Mouse (Mus musculus) limb, embryonic 12.5 days (tissue): ENCODE data around the gene Fzr1. TPM values are rescaled to one million over a fixed set of nuclear protein-coding genes. Genes with fewer than 3 reads are reported as not detected.

ENCODE experiments used
- ATAC-seq: fragments of 200-750 bp; cut with Nextera tagmentation; 2 replicates; pipeline ENCODE4 v1.8.0; 2017; ENCODE audit warnings: low read depth, moderate TSS enrichment; ENCODE audit not compliant: insufficient number of reproducible peaks, insufficient read depth, low FRiP score, low TSS enrichment
- H3K27ac ChIP-seq: fragments of 300-500 bp; sonication (generic); 2 replicates; pipeline ENCODE4 v1.5.1; 2016; ENCODE audit warnings: mild to moderate bottlenecking, moderate library complexity
- H3K27me3 ChIP-seq: fragments of 300-500 bp; sonication (generic); 2 replicates; pipeline ENCODE4 v1.6.1; 2016; ENCODE audit warnings: mild to moderate bottlenecking, moderate library complexity
- H3K36me3 ChIP-seq: fragments of 300-500 bp; sonication (generic); 2 replicates; pipeline ENCODE4 v1.6.1; 2016; ENCODE audit warnings: mild to moderate bottlenecking, moderate library complexity
- H3K4me1 ChIP-seq: fragments of 300-500 bp; sonication (generic); replicated peaks from 2 replicates; pipeline ENCODE4 v1.6.1; 2016
- H3K4me2 ChIP-seq: fragments of 300-500 bp; sonication (generic); 2 replicates; pipeline ENCODE4 v1.6.1; 2016; ENCODE audit warnings: mild to moderate bottlenecking, moderate library complexity
- H3K4me3 ChIP-seq: fragments of 300-500 bp; sonication (generic); replicated peaks from 2 replicates; pipeline ENCODE4 v1.5.1; 2016; ENCODE audit warnings: mild to moderate bottlenecking
- H3K9ac ChIP-seq: fragments of 300-500 bp; sonication (generic); replicated peaks from 2 replicates; pipeline ENCODE4 v1.6.1; 2016; ENCODE audit warnings: mild to moderate bottlenecking, moderate library complexity
- H3K9me3 ChIP-seq: fragments of 300-500 bp; sonication (generic); 2 replicates; pipeline ENCODE4 v1.6.1; 2016; ENCODE audit warnings: mild to moderate bottlenecking, moderate library complexity
- WGBS: fragments of 180-500 bp; shearing (Covaris S2); methylation state at CpG from one replicate; pipeline ENCODE4 v1.1.7; 2016; 5-methylcytosine and 5-hydroxymethylcytosine counted together
- polyA plus RNA-seq: library from polyadenylated mRNA; unstranded; fragments of >200 nt; fragmentation: Nextera tagmentation; extraction: Ambion mirVana; gene quantifications from 2 replicates; pipeline ENCODE4 v1.2.1, GENCODE M21; 2016

Gene Fzr1
- polyA plus RNA-seq, 1 experiment from 2014 or later: 137 TPM

GRCm38 (mm10) chr10:81407539-81408423, 29.5 kb upstream of the Fzr1 start:
- ATAC-seq: no peak
- peaks cover 90% of the 10 kb centered on the region for H3K4me1 ChIP-seq

DNA sequence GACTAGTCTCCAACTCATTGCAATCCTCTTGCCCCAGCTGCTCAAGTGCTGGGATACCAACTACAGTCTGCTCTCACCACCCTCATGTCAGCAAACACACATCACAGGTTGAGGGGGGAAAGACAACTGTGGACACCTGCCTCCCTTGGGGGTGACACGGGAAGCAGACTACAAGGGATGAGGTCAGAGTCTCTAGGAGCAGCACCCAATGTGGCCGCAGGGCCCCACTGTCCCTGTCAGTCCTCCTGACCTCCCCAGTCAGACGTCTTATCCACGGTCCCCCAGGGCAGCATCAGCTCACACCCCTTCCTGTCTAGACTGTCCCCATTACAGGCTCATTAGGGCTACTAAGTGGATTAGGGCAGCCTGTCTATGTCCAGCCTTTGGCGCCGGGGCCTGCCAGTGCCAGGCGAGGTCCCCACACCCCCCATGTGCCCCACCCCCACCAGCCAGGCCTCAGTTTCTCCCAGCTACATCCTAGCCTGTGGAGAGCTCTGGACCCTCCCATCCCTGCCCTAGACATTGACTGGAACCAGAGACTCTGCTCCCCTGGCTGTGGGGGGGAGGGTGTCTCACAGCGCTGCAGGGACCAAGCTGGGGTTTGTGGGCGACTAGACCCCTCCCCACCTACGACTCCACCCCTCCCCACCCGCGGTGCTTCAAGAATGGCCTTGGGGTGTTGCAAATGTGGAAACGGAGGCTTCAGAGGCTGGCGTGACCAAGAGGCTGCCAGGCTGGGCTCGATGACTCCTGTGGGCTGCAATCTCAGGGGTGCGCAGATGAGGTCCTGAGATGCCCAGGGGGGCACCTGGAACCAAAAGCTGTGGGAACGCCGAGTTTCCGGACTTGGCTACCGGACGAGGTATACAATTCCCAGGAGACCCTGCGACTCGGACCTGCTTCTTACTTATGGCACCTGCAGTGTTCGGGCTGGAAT, 28.5 kb upstream of the Fzr1 start:
- Histone ChIP-seq H3K4me3 (peak overlapping the region; percentile 22), H3K36me3 (peaks cover 45% of the 10 kb centered on the region), H3K9ac (peak overlapping the region; percentile 34; the same call in 1 of the 2 replicates), H3K4me1 (peaks cover 90% of the 10 kb centered on the region), H3K27me3 (peaks cover 48% of the 10 kb centered on the region), H3K27ac (0 out of 2 replicates have a peak overlapping the region, but pooled peaks have one; percentile 17), H3K4me2 (peak overlapping the region; percentile 48), H3K9me3 (no peaks in the 10 kb centered on the region)
- WGBS: 16% methylated on average over 24 of the region's 24 CpGs
- ATAC-seq: no peak

More at GRCm38 (mm10) chr10:81407539-81408423, 29.5 kb upstream of the Fzr1 start:
- Histone ChIP-seq H3K27ac (peak overlapping the region; percentile 56; the same call in 1 of the 2 replicates), H3K36me3 (peaks cover 46% of the 10 kb centered on the region), H3K4me2 (peak overlapping the region; percentile 48), H3K27me3 (peaks cover 48% of the 10 kb centered on the region), H3K9me3 (no peaks in the 10 kb centered on the region), H3K9ac (peak overlapping the region; percentile 34; the same call in 1 of the 2 replicates), H3K4me3 (peak overlapping the region; percentile 22)
- 15% methylated on average over 31 of the region's 31 CpGs for WGBS

GRCm38 (mm10) chr10:81405588-81406201, 27.4 kb upstream of the Fzr1 start:
- no peak overlapping the region for H3K4me2 ChIP-seq
- peaks cover 40% of the 10 kb centered on the region for H3K36me3 ChIP-seq
- H3K4me1 ChIP-seq: peaks cover 91% of the 10 kb centered on the region
- no peak overlapping the region for H3K4me3 ChIP-seq
- peaks cover 50% of the 10 kb centered on the region for H3K27me3 ChIP-seq
- H3K9me3 ChIP-seq: no peaks in the 10 kb centered on the region
- 0 out of 2 replicates have a peak overlapping the region, but pooled peaks have one; percentile 17 for H3K27ac ChIP-seq
- H3K9ac ChIP-seq: no peak overlapping the region
- no peak for ATAC-seq
- WGBS: 44% methylated on average over 13 of the region's 13 CpGs

- no peak overlapping the region for H3K9ac ChIP-seq
- no peak overlapping the region for H3K4me2 ChIP-seq
- WGBS: 62% methylated on average over 18 of the region's 18 CpGs
- H3K4me1 ChIP-seq: peaks cover 91% of the 10 kb centered on the region
- no peaks in the 10 kb centered on the region for H3K9me3 ChIP-seq
- peaks cover 48% of the 10 kb centered on the region for H3K36me3 ChIP-seq
- ATAC-seq: no peak
- peak overlapping the region; percentile 35; the same call in 1 of the 2 replicates for H3K27ac ChIP-seq
- H3K4me3 ChIP-seq: no peak overlapping the region
- peaks cover 60% of the 10 kb centered on the region for H3K27me3 ChIP-seq
Measured at GRCm38 (mm10) chr10:81404720-81405119, 26.4 kb upstream of the Fzr1 start.

GRCm38 (mm10) chr10:81404082-81404481, 25.8 kb upstream of the Fzr1 start:
- H3K36me3 ChIP-seq: peaks cover 54% of the 10 kb centered on the region
- H3K9ac ChIP-seq: no peak overlapping the region
- no peaks in the 10 kb centered on the region for H3K9me3 ChIP-seq
- WGBS: 15% methylated on average over 9 of the region's 9 CpGs
- no peak overlapping the region for H3K27ac ChIP-seq
- peaks cover 61% of the 10 kb centered on the region for H3K27me3 ChIP-seq
- ATAC-seq: no peak
- no peak overlapping the region for H3K4me2 ChIP-seq
- peaks cover 89% of the 10 kb centered on the region for H3K4me1 ChIP-seq
- H3K4me3 ChIP-seq: no peak overlapping the region

DNA sequence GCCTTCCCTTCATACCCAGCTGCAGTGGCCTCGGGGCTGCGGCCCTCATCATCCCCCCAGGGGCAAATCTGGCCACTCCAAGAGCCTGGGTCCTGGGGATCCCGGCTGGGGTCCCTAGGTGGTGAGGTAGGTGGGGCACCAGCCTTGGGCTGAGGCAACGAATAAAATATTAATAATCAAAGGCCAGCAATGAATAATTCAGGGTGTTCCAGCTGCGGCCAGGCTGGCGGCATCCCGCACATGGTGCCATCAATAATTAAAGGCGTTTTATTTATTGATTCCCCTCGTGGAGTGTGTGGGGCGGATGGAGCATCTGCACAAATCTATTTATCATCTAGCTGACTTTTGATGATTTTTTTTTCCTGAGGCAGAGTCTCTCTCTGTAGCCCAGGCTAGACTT, 25.2 kb upstream of the Fzr1 start:
- Histone ChIP-seq H3K36me3 (peaks cover 57% of the 10 kb centered on the region), H3K9ac (peak overlapping the region; percentile 40; the same call in 1 of the 2 replicates), H3K27me3 (peaks cover 59% of the 10 kb centered on the region), H3K4me2 (peak overlapping the region; percentile 50; the same call in 1 of the 2 replicates), H3K4me3 (no peak overlapping the region), H3K27ac (peak overlapping the region; percentile 94), H3K4me1 (peaks cover 84% of the 10 kb centered on the region), H3K9me3 (no peaks in the 10 kb centered on the region)
- ATAC-seq: no peak
- 54% methylated on average over 10 of the region's 10 CpGs for WGBS

GRCm38 (mm10) chr10:81402227-81402765, 24.0 kb upstream of the Fzr1 start:
- Histone ChIP-seq H3K4me3 (peak overlapping the region; percentile 17; the same call in 1 of the 2 replicates), H3K4me1 (peaks cover 71% of the 10 kb centered on the region), H3K36me3 (peaks cover 62% of the 10 kb centered on the region), H3K27ac (peak overlapping the region; percentile 94), H3K27me3 (peaks cover 46% of the 10 kb centered on the region), H3K4me2 (peak overlapping the region; percentile 50), H3K9me3 (no peaks in the 10 kb centered on the region), H3K9ac (0 out of 2 replicates have a peak overlapping the region, but pooled peaks have one; percentile 31)
- peak; percentile 7; the same call in 1 of the 2 replicates for ATAC-seq
- 21% methylated on average over 7 of the region's 7 CpGs for WGBS

DNA sequence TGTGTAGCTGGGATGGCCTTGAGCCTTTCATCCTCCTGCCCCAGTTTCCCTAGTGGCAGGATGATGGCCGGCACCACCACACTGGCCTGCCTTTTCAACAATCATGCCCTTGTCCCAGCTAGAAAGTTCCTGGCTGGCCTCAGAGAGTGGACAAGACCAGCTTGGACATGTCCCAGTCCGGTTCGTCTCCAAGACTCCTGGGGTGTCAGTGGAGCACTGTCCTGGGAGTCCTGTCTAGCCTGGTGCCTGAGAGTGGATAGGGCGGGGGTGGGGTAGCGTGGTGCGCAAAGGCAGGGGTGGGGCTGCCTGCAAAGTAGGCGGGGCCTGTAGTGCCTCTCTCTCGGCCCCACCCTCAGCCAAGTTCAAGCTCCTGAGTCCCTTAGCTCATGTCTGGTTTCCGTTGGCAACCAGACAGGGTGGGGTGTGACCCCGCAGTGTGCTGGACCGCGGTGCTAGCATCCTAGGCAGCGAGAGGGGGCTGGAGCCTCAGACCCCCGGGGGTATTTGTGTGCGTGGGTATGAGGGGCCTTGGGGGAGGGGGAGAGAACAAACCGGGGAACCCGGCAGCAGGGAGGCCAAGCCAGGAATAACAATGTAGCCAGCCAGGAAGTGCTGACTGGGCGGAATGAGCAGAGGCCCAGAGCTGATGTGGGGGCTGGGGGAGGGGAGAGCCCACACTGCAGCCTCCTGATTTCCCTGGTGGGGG, 23.4 kb upstream of the Fzr1 start:
- WGBS: 6% methylated on average over 18 of the region's 18 CpGs
- Histone ChIP-seq H3K4me1 (peaks cover 69% of the 10 kb centered on the region), H3K4me2 (peak overlapping the region; percentile 50), H3K9me3 (no peaks in the 10 kb centered on the region), H3K9ac (0 out of 2 replicates have a peak overlapping the region, but pooled peaks have one; percentile 31), H3K4me3 (peak overlapping the region; percentile 17; the same call in 1 of the 2 replicates), H3K27me3 (peaks cover 40% of the 10 kb centered on the region), H3K36me3 (peaks cover 60% of the 10 kb centered on the region), H3K27ac (peak overlapping the region; percentile 94)
- ATAC-seq: peak; percentile 74

GRCm38 (mm10) chr10:81401205-81401520, 22.8 kb upstream of the Fzr1 start:
- H3K4me3 ChIP-seq: no peak overlapping the region
- ATAC-seq: peak; percentile 3; the same call in 1 of the 2 replicates

More at GRCm38 (mm10) chr10:81401205-81401520, 22.8 kb upstream of the Fzr1 start:
- no peaks in the 10 kb centered on the region for H3K9me3 ChIP-seq
- peaks cover 55% of the 10 kb centered on the region for H3K36me3 ChIP-seq
- 23% methylated on average over 10 of the region's 10 CpGs for WGBS
- no peak overlapping the region for H3K9ac ChIP-seq
- peaks cover 67% of the 10 kb centered on the region for H3K4me1 ChIP-seq
- H3K27ac ChIP-seq: peak overlapping the region; percentile 94
- peaks cover 35% of the 10 kb centered on the region for H3K27me3 ChIP-seq
- peak overlapping the region; percentile 50; the same call in 1 of the 2 replicates for H3K4me2 ChIP-seq
